Mouse (Mus musculus): Measurements from ENCODE around the gene Gm21954. TPM values are rescaled to one million over a fixed set of nuclear protein-coding genes. Genes with fewer than 3 reads are reported as not detected.

Gene Gm21954
- total RNA-seq, 2 experiments from 2014 or later = not detected

GRCm38 (mm10) chr3:55423640-55424397 lies 48.2 kb downstream of the Gm21954 start:
- DNase-seq (ENCODE audit: low spot score) = no peak
- intact Hi-C loops (cut with DNase I) = no loop called here

- intact Hi-C loops (cut with DNase I) = no loop called here
- DNase-seq (ENCODE audit: low spot score) = no peak
These were observed 51.5 kb downstream of the Gm21954 start for GRCm38 (mm10) chr3:55420436-55421083.

- intact Hi-C loops (cut with DNase I) = no loop called here
- no peak for DNase-seq (ENCODE audit: low spot score)
These were observed 52.7 kb downstream of the Gm21954 start for GRCm38 (mm10) chr3:55419334-55419733.

GRCm38 (mm10) chr3:55418845-55419244 lies 53.2 kb downstream of the Gm21954 start:
- intact Hi-C loops (cut with DNase I) = no loop called here
- no peak for DNase-seq (ENCODE audit: low spot score)

GRCm38 (mm10) chr3:55415527-55415950 lies 56.5 kb downstream of the Gm21954 start:
- DNase-seq (ENCODE audit: low spot score) = no peak
- intact Hi-C loops (cut with DNase I) = no loop called here

Other genes starting within 250 kb of the Gm21954 start
- gene Dclk1, start 229.8 kb downstream of the Gm21954 start, total RNA-seq (2021) = 1 to 10 TPM; 6.8 to 8.6 TPM

All from heart, postnatal 25 days (tissue).